Mouse (Mus musculus): ENCODE results near the gene Foxo4. TPM values are rescaled to one million over a fixed set of nuclear protein-coding genes. Genes with fewer than 3 reads are reported as not detected.

Gene Foxo4
- total RNA-seq, 1 experiment from 2014 or later, result 28.7 TPM

DNA sequence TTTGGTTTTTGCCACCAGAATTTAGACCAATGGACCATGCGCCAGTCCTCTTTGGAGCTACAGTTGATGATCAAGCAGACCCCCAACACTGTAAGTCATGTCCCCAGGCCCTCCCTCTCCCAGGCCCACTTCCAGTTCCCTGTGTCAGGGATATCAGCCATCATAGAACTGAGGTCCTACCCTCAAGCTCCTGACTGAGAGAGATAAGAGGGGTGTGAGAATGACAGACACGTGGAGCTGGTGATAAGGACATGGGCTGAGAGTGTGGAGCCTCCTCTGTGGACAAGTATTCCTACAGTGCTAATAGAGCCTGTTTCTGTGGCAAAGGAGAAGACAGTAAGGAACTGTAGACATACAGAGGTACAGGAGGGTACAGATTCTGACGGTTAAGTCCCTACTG is 33.2 kb downstream of the Foxo4 start:
- ATAC-seq (ENCODE audit: extremely low read depth, insufficient number of reproducible peaks, low FRiP score, poor library complexity, severe bottlenecking), result no peak

GRCm38 (mm10) chrX:101288432-101288831 is 34.1 kb downstream of the Foxo4 start:
- no peak for ATAC-seq (ENCODE audit: extremely low read depth, insufficient number of reproducible peaks, low FRiP score, poor library complexity, severe bottlenecking)

DNA sequence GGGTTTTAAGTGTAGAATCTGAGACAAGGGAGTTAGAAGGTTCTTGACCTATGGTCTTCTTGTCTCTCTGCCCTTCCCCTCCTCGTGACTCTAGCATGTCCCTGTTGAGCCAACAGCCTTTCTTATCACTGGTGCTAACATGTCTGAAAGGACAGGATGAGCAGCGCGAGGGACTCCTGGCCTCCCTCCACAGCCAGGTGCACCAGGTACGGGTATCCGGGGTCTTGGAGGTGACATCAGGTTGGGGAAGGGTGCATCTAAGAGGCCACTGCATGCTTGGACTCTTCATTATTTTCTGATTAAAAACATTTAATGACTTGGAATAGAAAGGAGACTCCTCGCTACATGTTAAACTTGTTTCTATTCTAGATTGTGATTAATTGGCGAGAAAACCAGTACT is 34.7 kb downstream of the Foxo4 start:
- ATAC-seq (ENCODE audit: extremely low read depth, insufficient number of reproducible peaks, low FRiP score, poor library complexity, severe bottlenecking), result no peak

DNA sequence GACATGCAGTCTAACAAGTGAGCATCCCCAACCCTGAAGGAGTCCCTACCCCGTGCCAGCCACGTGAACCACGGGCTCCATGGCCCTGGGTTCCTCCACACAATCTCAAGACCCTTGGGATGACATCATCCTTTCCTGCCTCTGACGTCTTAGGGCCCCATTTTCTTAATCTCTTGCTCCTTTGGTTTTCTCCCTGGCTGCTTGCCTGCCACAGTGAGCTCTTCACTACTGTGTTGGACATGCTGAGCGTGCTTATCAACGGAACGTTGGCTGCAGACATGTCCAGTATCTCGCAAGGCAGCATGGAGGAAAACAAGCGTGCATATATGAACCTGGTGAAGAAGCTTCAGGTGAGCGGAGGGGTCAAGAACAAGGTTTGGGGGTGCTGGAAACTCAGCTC is 35.8 kb downstream of the Foxo4 start:
- ATAC-seq (ENCODE audit: extremely low read depth, insufficient number of reproducible peaks, low FRiP score, poor library complexity, severe bottlenecking), result no peak

- no peak for ATAC-seq (ENCODE audit: extremely low read depth, insufficient number of reproducible peaks, low FRiP score, poor library complexity, severe bottlenecking)
Measured at GRCm38 (mm10) chrX:101299055-101299454, 44.7 kb downstream of the Foxo4 start, which contains the start of gene Nlgn3. Gene Nlgn3, plus strand, starts transcription at chrX:101299168.

- ATAC-seq (ENCODE audit: extremely low read depth, insufficient number of reproducible peaks, low FRiP score, poor library complexity, severe bottlenecking), result no peak
Measured at GRCm38 (mm10) chrX:101299473-101300426, 45.4 kb downstream of the Foxo4 start.

- ATAC-seq (ENCODE audit: extremely low read depth, insufficient number of reproducible peaks, low FRiP score, poor library complexity, severe bottlenecking), result no peak
Measured at GRCm38 (mm10) chrX:101300427-101301030, 46.2 kb downstream of the Foxo4 start.

GRCm38 (mm10) chrX:101301654-101302053 is 47.3 kb downstream of the Foxo4 start:
- no peak for ATAC-seq (ENCODE audit: extremely low read depth, insufficient number of reproducible peaks, low FRiP score, poor library complexity, severe bottlenecking)

DNA sequence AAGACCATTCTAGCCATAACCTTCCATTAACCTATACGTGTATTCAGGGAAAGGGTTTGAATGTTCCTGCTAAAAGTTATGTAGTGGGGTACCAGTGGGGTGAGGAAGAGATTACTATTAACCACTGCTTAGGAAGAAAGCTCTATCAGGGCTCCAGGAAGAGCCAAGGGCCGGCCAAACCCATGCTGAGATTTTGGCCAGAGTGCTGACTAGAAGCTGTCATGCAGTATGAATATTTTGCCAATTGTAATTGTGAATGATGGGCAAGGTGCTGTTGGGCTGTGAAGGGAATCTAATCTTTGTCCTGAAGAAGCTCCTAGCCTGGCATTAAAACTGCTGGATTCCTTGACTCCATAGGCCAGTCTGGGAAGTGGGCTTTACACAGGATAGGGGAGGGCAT is 50.3 kb downstream of the Foxo4 start:
- ATAC-seq (ENCODE audit: extremely low read depth, insufficient number of reproducible peaks, low FRiP score, poor library complexity, severe bottlenecking), result no peak

- ATAC-seq (ENCODE audit: extremely low read depth, insufficient number of reproducible peaks, low FRiP score, poor library complexity, severe bottlenecking), result no peak
Measured at GRCm38 (mm10) chrX:101309299-101309698, 55.0 kb downstream of the Foxo4 start.

Other genes starting within 250 kb of the Foxo4 start
- not detected in 2 replicates for gene Tex11, start 194.9 kb upstream of the Foxo4 start, total RNA-seq (2017)
- gene Slc7a3, start 168.5 kb upstream of the Foxo4 start, total RNA-seq (2017), result 0.35 and 0.61 TPM in 2 replicates
- gene Snx12, start 32.0 kb upstream of the Foxo4 start, total RNA-seq (2017), result 21.5 and 30.0 TPM in 2 replicates
- gene Gm614, start 9.5 kb downstream of the Foxo4 start, total RNA-seq (2017), result 20.3 and 21.4 TPM in 2 replicates
- gene Il2rg, start 13.7 kb downstream of the Foxo4 start, total RNA-seq (2017), result 229 and 259 TPM in 2 replicates
- gene Gm20489, start 14.5 kb downstream of the Foxo4 start, total RNA-seq (2017), result not detected in 2 replicates
- gene Med12, start 19.5 kb downstream of the Foxo4 start, total RNA-seq (2017), result 91.4 and 117 TPM in 2 replicates
- gene Nlgn3, start 44.6 kb downstream of the Foxo4 start, total RNA-seq (2017), result not detected in 2 replicates
- gene Gjb1, start 121.8 kb downstream of the Foxo4 start, total RNA-seq (2017), result not detected in 2 replicates
- 24.4 and 26.3 TPM in 2 replicates for gene Zmym3, start 166.3 kb downstream of the Foxo4 start, total RNA-seq (2017)
- gene Nono, start 174.8 kb downstream of the Foxo4 start, total RNA-seq (2017), result 305 and 325 TPM in 2 replicates
- 3.3 and 8.8 TPM in 2 replicates for gene Itgb1bp2, start 194.6 kb downstream of the Foxo4 start, total RNA-seq (2017)